Comparison of ENCODE assay signal across 8 mouse cellular contexts in the genomic region with DNA sequence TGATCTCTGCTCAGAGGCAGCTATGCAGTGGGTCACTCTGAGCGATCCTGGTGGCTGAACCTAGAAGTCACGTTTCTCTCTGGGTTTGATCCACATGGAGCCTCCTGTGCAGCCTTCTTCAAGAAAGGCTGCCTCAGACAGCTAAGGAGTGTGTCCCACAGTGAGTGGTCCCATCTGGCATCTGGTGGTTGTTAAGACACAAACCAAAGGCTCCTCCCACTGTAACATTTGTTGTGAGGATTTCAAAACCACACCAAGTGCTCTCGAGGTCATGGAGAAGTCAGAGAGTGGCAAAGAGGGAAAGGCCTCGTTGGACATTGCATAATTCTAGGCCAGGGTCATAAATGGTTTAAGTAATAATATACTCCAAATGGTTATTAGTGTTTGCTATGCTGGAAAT. TPM values are rescaled to one million over a fixed set of nuclear protein-coding genes. Genes with fewer than 3 reads are reported as not detected.
DNase-seq lines count a peak whose midpoint lies in the region.

No protein-coding gene starts in this region.

- intact Hi-C loops in heart, postnatal 14 days (cut with DNase I), result no loop called here

- peak; percentile 33 to 43 for DNase-seq in heart, adult 9 months (ENCODE audit: low spot score in 2 of 2)
- no peak for DNase-seq in heart, postnatal 14 days
- DNase-seq in embryo, embryonic 11 days, result peak; percentile 50
- DNase-seq in kidney, postnatal 14 days, result peak; percentile 63
- DNase-seq in lung, postnatal 4 days, result peak; percentile 63 to 71
- DNase-seq in gastrocnemius, postnatal 10 days, result no peak
- DNase-seq in layer of hippocampus, adult 18-20 months (ENCODE audit: low spot score in 2 of 2), result no peak
- no peak for DNase-seq in spleen, postnatal 14 days (ENCODE audit: low spot score in 2 of 2)

RNA-seq across cellular contexts. Expression of a gene that starts 19.6 kb away (rescaled TPM):
- 10 to 100 TPM; 41.9 to 42.7 TPM for total RNA-seq in heart, postnatal 14 days (2021)
- total RNA-seq in gastrocnemius, postnatal 10 days (2021), result 10 to 100 TPM; 40.8 to 46.3 TPM
- 10 to 100 TPM; 41.5 to 48.8 TPM for total RNA-seq in layer of hippocampus, adult 18-20 months (2021)

Comparison
In these comparisons a context has a peak if more than half of its experiments do, and no peak if none do; other contexts are left out.
1. DNase-seq: peak in heart, adult 9 months (2 of 2), embryo, embryonic 11 days (single experiment), kidney, postnatal 14 days (single experiment) and lung, postnatal 4 days (2 of 2); none in heart, postnatal 14 days (0 of 2), gastrocnemius, postnatal 10 days (single experiment), layer of hippocampus, adult 18-20 months (0 of 2) and spleen, postnatal 14 days (0 of 2).